Mouse (Mus musculus): ENCODE results near the gene Btnl1. TPM values are rescaled to one million over a fixed set of nuclear protein-coding genes. Genes with fewer than 3 reads are reported as not detected.

Btnl1 gene
- polyA plus RNA-seq, 1 experiment = 0.56 TPM

DNA sequence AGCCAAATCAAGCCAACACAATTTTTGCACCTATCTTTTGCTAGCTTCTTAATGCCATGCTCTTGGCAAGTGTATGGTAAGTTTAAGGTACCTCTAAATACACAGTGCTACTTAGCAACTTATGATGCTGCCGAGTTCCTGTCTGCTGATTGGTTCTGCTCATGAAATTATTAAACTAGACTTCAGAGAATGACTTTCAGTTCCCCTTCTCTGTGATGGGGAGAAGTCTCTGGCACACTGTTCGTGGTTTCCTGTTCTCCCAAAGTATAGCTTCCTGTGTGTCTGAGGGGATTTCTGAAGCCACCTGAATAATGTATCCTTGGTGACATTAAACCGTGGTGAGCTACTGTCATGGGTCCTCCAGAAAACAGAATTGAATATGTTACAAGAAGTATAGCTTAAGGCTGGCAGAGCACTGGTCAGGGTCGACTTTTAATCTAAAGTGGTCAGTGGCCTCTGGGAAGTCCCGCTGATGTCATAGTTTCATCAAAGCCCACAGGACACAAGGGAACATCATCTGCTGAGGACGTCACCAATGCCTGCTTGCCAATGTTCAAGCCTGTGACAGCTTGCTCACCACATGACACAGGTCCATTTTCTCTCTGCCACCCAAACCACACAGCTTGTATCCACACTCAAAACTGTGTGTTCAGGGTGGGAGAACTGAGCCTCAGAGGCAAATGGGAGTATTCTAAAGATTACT, 29.2 kb upstream of the Btnl1 start:
- TF ChIP-seq POLR2A (IDR thresholded peaks at IDR 0.05; ENCODE audit: low read depth, low read length) (no peak; the same call in 1 of the 2 replicates), CTCF (IDR thresholded peaks at IDR 0.05; ENCODE audit: extremely low read depth, insufficient read depth, insufficient read length, insufficient replicate concordance) (no peak)
- Histone ChIP-seq H3K27me3 (ENCODE audit: control insufficient read depth, insufficient read depth, low read length) (no peaks in the 10 kb centered on the region), H3K4me3 (ENCODE audit: extremely low read depth, insufficient read depth, insufficient read length) (no peak overlapping the region), H3K4me1 (ENCODE audit: control insufficient read depth, insufficient read depth, insufficient read length) (peaks cover 21% of the 10 kb centered on the region; the same call in 1 of the 2 replicates), H3K36me3 (ENCODE audit: control insufficient read depth, insufficient read depth, low read length) (no peaks in the 10 kb centered on the region), H3K27ac (ENCODE audit: insufficient read depth, low read length) (peak overlapping the region; percentile 98)
- 12% methylated on average over 6 of the region's 6 CpGs for WGBS
- DNase-seq (ENCODE audit: low read depth in 1 of 2, low spot score in 2 of 2) = peak; percentile 88 to 98

DNA sequence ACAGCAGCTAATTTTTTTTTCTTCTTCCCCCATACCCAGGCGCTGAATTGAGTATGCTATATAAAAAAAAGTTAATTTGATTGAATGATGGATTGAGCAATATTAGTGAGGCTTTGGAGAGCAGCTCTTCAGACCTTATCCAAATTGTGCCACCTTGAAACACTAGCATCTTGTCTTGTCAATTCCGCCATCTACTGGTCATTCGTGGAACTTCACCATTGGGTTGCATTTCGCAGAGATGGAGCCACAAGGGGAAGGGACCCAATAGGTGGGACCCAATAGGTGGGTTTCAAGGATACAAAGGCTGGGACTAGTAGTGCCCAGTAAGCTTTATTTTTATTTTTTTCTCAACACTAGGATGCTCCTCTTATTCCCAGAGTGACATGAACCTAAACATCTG, 27.5 kb upstream of the Btnl1 start:
- H3K27ac ChIP-seq (ENCODE audit: insufficient read depth, low read length) = no peak overlapping the region; the same call in 1 of the 2 replicates
- WGBS = 1% methylated on average over 4 of the region's 4 CpGs

DNA sequence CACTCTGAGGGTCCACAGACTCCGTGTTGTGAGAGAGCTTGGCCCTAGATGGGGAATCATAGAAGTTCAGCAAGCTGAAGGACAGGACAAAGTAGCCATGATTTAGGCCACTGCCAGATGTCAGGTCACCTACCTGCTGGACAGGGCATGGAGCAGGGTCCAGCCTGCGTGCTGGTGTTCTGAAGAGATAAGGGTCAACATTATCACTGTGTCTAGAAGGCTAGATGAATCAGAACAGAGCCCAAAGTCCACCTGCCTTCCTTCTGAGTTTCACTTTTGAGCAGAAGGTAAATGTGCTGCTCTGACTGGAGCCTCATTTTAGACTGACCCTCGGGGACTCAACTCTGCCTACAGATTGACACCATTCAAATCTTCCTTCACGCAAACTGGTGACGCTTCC, 22.4 kb upstream of the Btnl1 start, which contains the start of gene Btnl2:
Btnl2 (plus strand) TSS at position 284 of the 400 bp plus-strand sequence.
- Histone ChIP-seq H3K4me1 (ENCODE audit: control insufficient read depth, insufficient read depth, insufficient read length) (peaks cover 17% of the 10 kb centered on the region; the same call in 1 of the 2 replicates), H3K4me3 (ENCODE audit: extremely low read depth, insufficient read depth, insufficient read length) (no peak within 1 kb of the TSS), H3K36me3 (ENCODE audit: control insufficient read depth, insufficient read depth, low read length) (no peaks in the 10 kb centered on the region), H3K27ac (ENCODE audit: insufficient read depth, low read length) (peak within 1 kb of the TSS; percentile 92), H3K27me3 (ENCODE audit: control insufficient read depth, insufficient read depth, low read length) (no peaks in the 10 kb centered on the region)
- DNase-seq (ENCODE audit: low read depth in 1 of 2, low spot score in 2 of 2) = no peak
- TF ChIP-seq POLR2A (IDR thresholded peaks at IDR 0.05; ENCODE audit: low read depth, low read length) (no peak), CTCF (IDR thresholded peaks at IDR 0.05; ENCODE audit: extremely low read depth, insufficient read depth, insufficient read length, insufficient replicate concordance) (no peak)
- 69% methylated on average over 5 of the region's 5 CpGs for WGBS

More for the DNA sequence above, 27.5 kb upstream of the Btnl1 start:
- Histone ChIP-seq H3K36me3 (ENCODE audit: control insufficient read depth, insufficient read depth, low read length) (no peaks in the 10 kb centered on the region), H3K27me3 (ENCODE audit: control insufficient read depth, insufficient read depth, low read length) (no peaks in the 10 kb centered on the region), H3K4me3 (ENCODE audit: extremely low read depth, insufficient read depth, insufficient read length) (no peak overlapping the region), H3K4me1 (ENCODE audit: control insufficient read depth, insufficient read depth, insufficient read length) (peaks cover 21% of the 10 kb centered on the region; the same call in 1 of the 2 replicates)
- no peak for TF ChIP-seq POLR2A (IDR thresholded peaks at IDR 0.05; ENCODE audit: low read depth, low read length)
- TF ChIP-seq CTCF (IDR thresholded peaks at IDR 0.05; ENCODE audit: extremely low read depth, insufficient read depth, insufficient read length, insufficient replicate concordance) = peak; percentile 60; the same call in 1 of the 2 replicates
- DNase-seq (ENCODE audit: low read depth in 1 of 2, low spot score in 2 of 2) = peak; percentile 83 to 86

DNA sequence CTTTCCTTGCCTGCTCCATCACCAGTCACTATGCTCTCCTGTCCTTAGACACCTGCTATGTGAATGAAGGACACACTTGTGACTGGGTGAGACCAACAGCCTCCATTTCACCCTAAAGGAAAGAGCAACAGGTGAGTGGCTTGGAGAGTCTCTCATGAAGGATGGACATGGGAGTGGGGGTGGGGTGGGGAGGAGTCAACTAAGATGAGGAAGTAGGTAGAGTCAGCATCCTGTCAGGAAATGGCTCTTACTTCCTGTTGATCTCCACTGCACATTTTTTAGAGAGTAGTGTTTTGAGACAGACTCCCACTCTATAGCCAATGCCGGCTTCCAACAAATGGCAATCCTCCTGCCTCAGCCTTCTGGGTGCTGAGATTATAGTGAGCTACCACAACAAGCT, 22.0 kb upstream of the Btnl1 start:
- no peak overlapping the region for H3K4me3 ChIP-seq (ENCODE audit: extremely low read depth, insufficient read depth, insufficient read length)
- DNase-seq (ENCODE audit: low read depth in 1 of 2, low spot score in 2 of 2) = peak; percentile 69 to 75
- TF ChIP-seq POLR2A (IDR thresholded peaks at IDR 0.05; ENCODE audit: low read depth, low read length) (peak; percentile 47), CTCF (IDR thresholded peaks at IDR 0.05; ENCODE audit: extremely low read depth, insufficient read depth, insufficient read length, insufficient replicate concordance) (no peak)
- peaks cover 17% of the 10 kb centered on the region; the same call in 1 of the 2 replicates for H3K4me1 ChIP-seq (ENCODE audit: control insufficient read depth, insufficient read depth, insufficient read length)
- H3K36me3 ChIP-seq (ENCODE audit: control insufficient read depth, insufficient read depth, low read length) = no peaks in the 10 kb centered on the region
- H3K27ac ChIP-seq (ENCODE audit: insufficient read depth, low read length) = peak overlapping the region; percentile 92
- 10% methylated on average over 1 of the region's 1 CpGs for WGBS
- no peaks in the 10 kb centered on the region for H3K27me3 ChIP-seq (ENCODE audit: control insufficient read depth, insufficient read depth, low read length)

DNA sequence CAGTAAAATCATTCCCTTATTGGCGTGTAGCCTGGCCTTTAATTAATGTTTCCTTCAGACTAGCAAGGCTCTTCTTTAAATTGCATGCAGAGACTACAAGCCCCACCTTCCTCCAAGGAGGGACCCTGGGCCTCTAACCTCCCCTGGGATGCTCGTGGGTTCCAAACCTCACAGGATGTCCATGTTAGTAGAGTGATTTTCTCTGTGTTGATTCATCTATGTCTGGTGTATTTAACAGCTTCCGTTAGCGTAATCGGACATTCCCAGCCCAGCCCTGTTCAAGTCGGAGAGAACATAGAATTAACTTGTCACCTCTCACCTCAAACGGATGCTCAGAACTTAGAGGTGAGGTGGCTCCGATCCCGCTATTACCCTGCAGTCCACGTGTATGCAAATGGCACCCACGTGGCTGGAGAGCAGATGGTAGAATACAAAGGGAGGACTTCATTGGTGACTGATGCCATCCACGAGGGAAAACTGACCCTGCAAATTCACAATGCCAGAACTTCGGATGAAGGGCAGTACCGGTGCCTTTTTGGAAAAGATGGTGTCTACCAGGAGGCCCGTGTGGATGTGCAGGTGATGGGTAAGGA, 13.9 kb upstream of the Btnl1 start:
- no peaks in the 10 kb centered on the region for H3K27me3 ChIP-seq (ENCODE audit: control insufficient read depth, insufficient read depth, low read length)
- WGBS = 72% methylated on average over 15 of the region's 15 CpGs
- H3K36me3 ChIP-seq (ENCODE audit: control insufficient read depth, insufficient read depth, low read length) = no peaks in the 10 kb centered on the region
- H3K4me3 ChIP-seq (ENCODE audit: extremely low read depth, insufficient read depth, insufficient read length) = no peak overlapping the region
- no peak overlapping the region for H3K27ac ChIP-seq (ENCODE audit: insufficient read depth, low read length)
- DNase-seq (ENCODE audit: low read depth in 1 of 2, low spot score in 2 of 2) = no peak
- no peak for TF ChIP-seq POLR2A (IDR thresholded peaks at IDR 0.05; ENCODE audit: low read depth, low read length)
- no peak for TF ChIP-seq CTCF (IDR thresholded peaks at IDR 0.05; ENCODE audit: extremely low read depth, insufficient read depth, insufficient read length, insufficient replicate concordance)
- H3K4me1 ChIP-seq (ENCODE audit: control insufficient read depth, insufficient read depth, insufficient read length) = peaks cover 6% of the 10 kb centered on the region; the same call in 1 of the 2 replicates

DNA sequence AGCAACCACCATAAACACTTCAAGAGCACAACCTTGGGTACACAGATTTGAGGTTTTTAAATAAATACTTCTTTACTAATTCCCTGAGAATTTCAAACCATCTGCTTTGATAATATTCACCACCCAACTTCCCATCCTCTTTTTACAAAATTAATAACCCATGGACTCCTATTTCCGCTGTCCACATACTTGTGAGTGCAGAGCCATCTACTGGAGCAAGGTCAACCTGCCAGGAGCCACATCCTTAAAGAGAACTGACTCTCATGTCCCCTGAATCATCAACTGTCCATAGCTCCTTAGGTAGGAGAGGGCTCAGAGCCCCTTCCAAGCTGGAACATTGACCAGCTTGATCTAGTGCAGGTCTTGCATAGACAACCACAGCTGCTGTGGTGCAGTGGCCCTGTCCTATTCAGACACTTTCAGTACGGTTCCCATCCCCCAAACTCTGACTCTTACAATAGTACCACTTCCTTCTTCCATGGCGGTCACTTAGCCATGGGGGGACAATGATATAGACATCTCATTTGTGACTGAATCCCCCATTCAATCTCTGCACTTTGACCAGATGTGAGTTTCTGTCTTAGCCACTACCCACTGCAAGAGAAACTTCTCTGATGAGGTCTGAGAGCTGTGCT, 13.1 kb upstream of the Btnl1 start:
- H3K4me3 ChIP-seq (ENCODE audit: extremely low read depth, insufficient read depth, insufficient read length) = no peak overlapping the region
- WGBS = 47% methylated on average over 3 of the region's 3 CpGs
- H3K4me1 ChIP-seq (ENCODE audit: control insufficient read depth, insufficient read depth, insufficient read length) = peaks cover 6% of the 10 kb centered on the region; the same call in 1 of the 2 replicates
- no peak overlapping the region for H3K27ac ChIP-seq (ENCODE audit: insufficient read depth, low read length)
- no peaks in the 10 kb centered on the region for H3K36me3 ChIP-seq (ENCODE audit: control insufficient read depth, insufficient read depth, low read length)
- TF ChIP-seq POLR2A (IDR thresholded peaks at IDR 0.05; ENCODE audit: low read depth, low read length) (no peak), CTCF (IDR thresholded peaks at IDR 0.05; ENCODE audit: extremely low read depth, insufficient read depth, insufficient read length, insufficient replicate concordance) (peak; percentile 6; the same call in 1 of the 2 replicates)
- DNase-seq (ENCODE audit: low read depth in 1 of 2, low spot score in 2 of 2) = no peak
- H3K27me3 ChIP-seq (ENCODE audit: control insufficient read depth, insufficient read depth, low read length) = no peaks in the 10 kb centered on the region
